ENCODE assay signal across 8 mouse cellular contexts in genomic region chr5:108651136-108651720, GRCm38 (mm10). TPM values are rescaled to one million over a fixed set of nuclear protein-coding genes. Genes with fewer than 3 reads are reported as not detected.
"Had no signal": no experiment of that assay in that cellular context is flagged by ENCODE, and none has a peak within 500 bp of the region (broad histone marks: within the 10 kb centered on the region; RNA-seq: fewer than 3 reads in every experiment).

No protein-coding gene starts in this region.

- DNase-seq: layer of hippocampus, adult 9-11 months; layer of hippocampus, postnatal 36 days had no signal

- H3K4me2 ChIP-seq: limb, embryonic 15.5 days; liver, embryonic 12.5 days; lung, embryonic 14.5 days; midbrain, embryonic 12.5 days had no signal

- H3K27me3 ChIP-seq: limb, embryonic 15.5 days; liver, embryonic 12.5 days; midbrain, embryonic 12.5 days had no signal

- H3K4me1 ChIP-seq: limb, embryonic 15.5 days; midbrain, embryonic 12.5 days had no signal

- H3K27ac ChIP-seq: limb, embryonic 15.5 days; liver, embryonic 12.5 days; midbrain, embryonic 12.5 days; stomach, postnatal 0 days had no signal

- H3K9ac ChIP-seq: limb, embryonic 15.5 days; liver, embryonic 12.5 days; lung, embryonic 14.5 days; midbrain, embryonic 12.5 days had no signal

- H3K9me3 ChIP-seq: limb, embryonic 15.5 days; liver, embryonic 12.5 days; midbrain, embryonic 12.5 days had no signal

- H3K4me3 ChIP-seq: limb, embryonic 15.5 days; liver, embryonic 12.5 days; midbrain, embryonic 12.5 days had no signal

RNA-seq across cellular contexts. Expression of gene Slc26a1, which starts 24.1 kb away (rescaled TPM):
- total RNA-seq: neutrophil, adult 5-6 weeks had no signal
